Mouse (Mus musculus) heart, embryonic 13.5 days (tissue): ENCODE measurements around the gene Map2k7. TPM values are rescaled to one million over a fixed set of nuclear protein-coding genes. Genes with fewer than 3 reads are reported as not detected.

Experiments used
- ATAC-seq: fragments of 200-750 bp; cut with Nextera tagmentation; 2 replicates; pipeline ENCODE4 v1.8.0; 2017; ENCODE audit warnings: moderate TSS enrichment; ENCODE audit not compliant: insufficient number of reproducible peaks, low FRiP score, low TSS enrichment; ENCODE audit errors: extremely low read depth
- H3K27ac ChIP-seq: fragments of 300-500 bp; sonication (generic); replicated peaks from 2 replicates; pipeline ENCODE4 v1.5.1; 2015; ENCODE audit warnings: moderate library complexity, mild to moderate bottlenecking, inconsistent platforms
- H3K27me3 ChIP-seq: fragments of 300-500 bp; sonication (generic); replicated peaks from 2 replicates; pipeline ENCODE4 v1.6.1; 2015; ENCODE audit warnings: mild to moderate bottlenecking, inconsistent platforms
- H3K36me3 ChIP-seq: fragments of 300-500 bp; sonication (generic); 2 replicates; pipeline ENCODE4 v1.6.1; 2015; ENCODE audit warnings: mild to moderate bottlenecking, inconsistent platforms
- H3K4me1 ChIP-seq: fragments of 300-500 bp; sonication (generic); 2 replicates; pipeline ENCODE4 v1.6.1; 2015; ENCODE audit warnings: inconsistent platforms
- H3K4me2 ChIP-seq: fragments of 300-500 bp; sonication (generic); 2 replicates; pipeline ENCODE4 v1.6.1; 2015; ENCODE audit warnings: inconsistent platforms, mild to moderate bottlenecking, moderate library complexity
- H3K4me3 ChIP-seq: fragments of 300-500 bp; sonication (generic); 2 replicates; pipeline ENCODE4 v1.5.1; 2015; ENCODE audit warnings: moderate library complexity, mild to moderate bottlenecking, inconsistent platforms
- H3K9ac ChIP-seq: fragments of 300-500 bp; sonication (generic); 2 replicates; pipeline ENCODE4 v1.6.1; 2015; ENCODE audit warnings: inconsistent platforms, mild to moderate bottlenecking, moderate library complexity
- H3K9me3 ChIP-seq: fragments of 300-500 bp; sonication (generic); 2 replicates; pipeline ENCODE4 v1.6.1; 2016; ENCODE audit warnings: inconsistent platforms
- WGBS: fragments of 180-500 bp; shearing (Covaris S2); methylation state at CpG from one replicate; pipeline ENCODE4 v1.1.7; 2015; ENCODE audit warnings: mixed read lengths; 5-methylcytosine and 5-hydroxymethylcytosine counted together
- polyA plus RNA-seq: library from polyadenylated mRNA; unstranded; fragments of >200 nt; fragmentation: Nextera tagmentation; extraction: Ambion mirVana; gene quantifications from 2 replicates; pipeline ENCODE4 v1.2.1, GENCODE M21; 2015

The Map2k7 gene
- polyA plus RNA-seq, 1 experiment from 2014 or later: 22.8 TPM

- Histone ChIP-seq H3K4me3 (no peak overlapping the region), H3K27me3 (peaks cover 80% of the 10 kb centered on the region), H3K27ac (no peak overlapping the region), H3K9ac (no peak overlapping the region), H3K4me2 (no peak overlapping the region), H3K36me3 (peaks cover 3% of the 10 kb centered on the region; the same call in 1 of the 2 replicates), H3K9me3 (no peaks in the 10 kb centered on the region), H3K4me1 (peaks cover 34% of the 10 kb centered on the region)
- WGBS: 73% methylated on average over 6 of the region's 6 CpGs
- no peak for ATAC-seq
Observed at GRCm38 (mm10) chr8:4211097-4211496, 27.4 kb upstream of the Map2k7 start.

GRCm38 (mm10) chr8:4212809-4213209 is 25.7 kb upstream of the Map2k7 start:
- ATAC-seq: peak; percentile 48
- H3K9ac ChIP-seq: peak overlapping the region; percentile 71
- peaks cover 80% of the 10 kb centered on the region for H3K27me3 ChIP-seq
- H3K4me1 ChIP-seq: peaks cover 37% of the 10 kb centered on the region
- H3K4me3 ChIP-seq: peak overlapping the region; percentile 51
- no peaks in the 10 kb centered on the region for H3K9me3 ChIP-seq
- H3K27ac ChIP-seq: no peak overlapping the region
- H3K36me3 ChIP-seq: peaks cover 3% of the 10 kb centered on the region; the same call in 1 of the 2 replicates
- under 1% methylated on average over 25 of the region's 25 CpGs for WGBS
- H3K4me2 ChIP-seq: peak overlapping the region; percentile 82

- H3K9me3 ChIP-seq: no peaks in the 10 kb centered on the region
- peaks cover 3% of the 10 kb centered on the region; the same call in 1 of the 2 replicates for H3K36me3 ChIP-seq
- H3K4me3 ChIP-seq: peak overlapping the region; percentile 51
- H3K27ac ChIP-seq: no peak overlapping the region
- peaks cover 80% of the 10 kb centered on the region for H3K27me3 ChIP-seq
- WGBS: 3% methylated on average over 18 of the region's 18 CpGs
- peak overlapping the region; percentile 82 for H3K4me2 ChIP-seq
- ATAC-seq: peak; percentile 17; the same call in 1 of the 2 replicates
- peaks cover 37% of the 10 kb centered on the region for H3K4me1 ChIP-seq
- H3K9ac ChIP-seq: peak overlapping the region; percentile 71
Observed at GRCm38 (mm10) chr8:4213210-4214005, 25.1 kb upstream of the Map2k7 start.

- 5% methylated on average over 33 of the region's 33 CpGs for WGBS
- peaks cover 3% of the 10 kb centered on the region; the same call in 1 of the 2 replicates for H3K36me3 ChIP-seq
- H3K4me1 ChIP-seq: peaks cover 37% of the 10 kb centered on the region
- H3K4me3 ChIP-seq: peak overlapping the region; percentile 51
- no peaks in the 10 kb centered on the region for H3K9me3 ChIP-seq
- H3K4me2 ChIP-seq: peak overlapping the region; percentile 82
- peak overlapping the region; percentile 71 for H3K9ac ChIP-seq
- no peak overlapping the region for H3K27ac ChIP-seq
- H3K27me3 ChIP-seq: peaks cover 86% of the 10 kb centered on the region
- ATAC-seq: peak; percentile 62
Observed at GRCm38 (mm10) chr8:4214006-4214980, 24.2 kb upstream of the Map2k7 start.

GRCm38 (mm10) chr8:4216296-4216695 is 22.2 kb upstream of the Map2k7 start:
- H3K9me3 ChIP-seq: no peaks in the 10 kb centered on the region
- peaks cover 87% of the 10 kb centered on the region for H3K27me3 ChIP-seq
- peaks cover 37% of the 10 kb centered on the region for H3K4me1 ChIP-seq
- WGBS: 8% methylated on average over 18 of the region's 18 CpGs
- peak overlapping the region; percentile 63 for H3K4me3 ChIP-seq
- H3K36me3 ChIP-seq: no peaks in the 10 kb centered on the region
- H3K27ac ChIP-seq: no peak overlapping the region
- no peak for ATAC-seq
- peak overlapping the region; percentile 79 for H3K9ac ChIP-seq
- peak overlapping the region; percentile 96 for H3K4me2 ChIP-seq

GRCm38 (mm10) chr8:4216791-4217621 is 21.5 kb upstream of the Map2k7 start, which contains the start of gene Prr36:
Prr36 (minus strand) TSS chr8:4217459.
- Histone ChIP-seq H3K9me3 (no peaks in the 10 kb centered on the region), H3K27ac (no peak within 1 kb of the TSS), H3K36me3 (no peaks in the 10 kb centered on the region), H3K4me1 (peaks cover 37% of the 10 kb centered on the region), H3K9ac (peak within 1 kb of the TSS; percentile 79), H3K27me3 (peaks cover 82% of the 10 kb centered on the region), H3K4me3 (peak within 1 kb of the TSS; percentile 63), H3K4me2 (peak within 1 kb of the TSS; percentile 96)
- 3% methylated on average over 44 of the region's 44 CpGs for WGBS
- no peak for ATAC-seq

- H3K4me1 ChIP-seq: peaks cover 17% of the 10 kb centered on the region
- no peak overlapping the region for H3K9ac ChIP-seq
- H3K9me3 ChIP-seq: no peaks in the 10 kb centered on the region
- no peak overlapping the region for H3K4me2 ChIP-seq
- H3K27me3 ChIP-seq: peaks cover 76% of the 10 kb centered on the region
- 75% methylated on average over 3 of the region's 3 CpGs for WGBS
- H3K4me3 ChIP-seq: no peak overlapping the region
- H3K27ac ChIP-seq: no peak overlapping the region
- ATAC-seq: no peak
- H3K36me3 ChIP-seq: no peaks in the 10 kb centered on the region
Observed at GRCm38 (mm10) chr8:4219617-4220016, 18.9 kb upstream of the Map2k7 start.

- Histone ChIP-seq H3K9me3 (no peaks in the 10 kb centered on the region), H3K4me2 (no peak overlapping the region), H3K9ac (no peak overlapping the region), H3K4me3 (no peak overlapping the region), H3K27ac (no peak overlapping the region), H3K36me3 (no peaks in the 10 kb centered on the region), H3K27me3 (peaks cover 76% of the 10 kb centered on the region), H3K4me1 (peaks cover 11% of the 10 kb centered on the region)
- ATAC-seq: no peak
Observed at GRCm38 (mm10) chr8:4222059-4222458, 16.5 kb upstream of the Map2k7 start.

- Histone ChIP-seq H3K4me2 (peak overlapping the region; percentile 65), H3K27me3 (peaks cover 69% of the 10 kb centered on the region), H3K9ac (peak overlapping the region; percentile 70; the same call in 1 of the 2 replicates), H3K4me1 (peaks cover 14% of the 10 kb centered on the region), H3K9me3 (no peaks in the 10 kb centered on the region), H3K4me3 (peak overlapping the region; percentile 39), H3K27ac (no peak overlapping the region), H3K36me3 (no peaks in the 10 kb centered on the region)
- no peak for ATAC-seq
- WGBS: 24% methylated on average over 4 of the region's 4 CpGs
Observed at GRCm38 (mm10) chr8:4226323-4226722, 12.2 kb upstream of the Map2k7 start.

GRCm38 (mm10) chr8:4226739-4227347 is 11.7 kb upstream of the Map2k7 start, which contains the start of gene Lrrc8e:
Lrrc8e (plus strand) TSS chr8:4226827.
- Histone ChIP-seq H3K9ac (peak within 1 kb of the TSS; percentile 70), H3K27me3 (peaks cover 69% of the 10 kb centered on the region)
- WGBS: 3% methylated on average over 33 of the region's 33 CpGs

More at GRCm38 (mm10) chr8:4226739-4227347, 11.7 kb upstream of the Map2k7 start, which contains the start of gene Lrrc8e:
- H3K27ac ChIP-seq: no peak within 1 kb of the TSS
- peak within 1 kb of the TSS; percentile 39 for H3K4me3 ChIP-seq
- H3K4me1 ChIP-seq: peaks cover 14% of the 10 kb centered on the region
- no peak for ATAC-seq
- H3K9me3 ChIP-seq: no peaks in the 10 kb centered on the region
- H3K4me2 ChIP-seq: peak within 1 kb of the TSS; percentile 65
- no peaks in the 10 kb centered on the region for H3K36me3 ChIP-seq
